Mouse (Mus musculus) adrenal gland, adult (tissue): Measurements from ENCODE around the gene Plpp1.

Source experiments
- DNase-seq, 2 experiments: peaks; one replicate each; pipeline ENCODE4 v3.0.0; 2022 to 2023; ENCODE audit warnings: low spot score in 1 of 2; ENCODE audit not compliant: inconsistent age in 2 of 2

Plpp1 gene

GRCm38 (mm10) chr13:112800597-112801380, at the start of gene Plpp1:
Plpp1 (plus strand) TSS chr13:112800792.
- DNase-seq: peak; percentile 98

- DNase-seq: peak; percentile 73 to 85
Measured at GRCm38 (mm10) chr13:112751454-112752308, 48.9 kb upstream of the Plpp1 start.

GRCm38 (mm10) chr13:112752309-112752975, 48.1 kb upstream of the Plpp1 start:
- no peak for DNase-seq

GRCm38 (mm10) chr13:112753522-112753921, 47.1 kb upstream of the Plpp1 start:
- peak; percentile 84 to 90 for DNase-seq

GRCm38 (mm10) chr13:112754871-112755270, 45.7 kb upstream of the Plpp1 start:
- DNase-seq: peak; percentile 70 to 85

DNA sequence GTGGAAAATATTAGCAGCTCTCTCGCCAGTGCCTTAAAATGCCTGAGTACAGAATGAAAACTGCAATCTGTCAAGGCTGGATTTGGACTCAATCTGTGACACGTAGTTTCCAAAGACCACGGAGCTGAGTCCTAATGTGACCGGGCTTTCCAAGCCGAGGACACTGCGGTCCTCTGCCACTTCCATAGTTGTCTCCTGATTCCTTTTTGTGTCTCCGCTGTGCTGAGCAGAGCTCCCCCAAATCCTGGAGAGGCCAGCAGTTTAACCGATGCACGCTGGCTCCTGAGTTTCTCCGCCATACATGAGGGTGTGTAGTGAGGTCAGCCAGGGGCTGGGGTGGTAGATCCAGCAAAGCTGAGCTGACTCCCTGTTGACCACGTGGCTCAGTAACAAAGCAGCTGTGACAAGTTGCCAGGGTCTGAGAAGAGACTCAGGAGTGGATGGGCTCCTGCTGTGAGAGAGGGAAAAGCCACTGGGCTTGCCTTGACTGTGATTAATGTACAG, 45.0 kb upstream of the Plpp1 start:
- DNase-seq: peak; percentile 61 to 80

GRCm38 (mm10) chr13:112757395-112757794, 43.2 kb upstream of the Plpp1 start:
- DNase-seq: no peak

GRCm38 (mm10) chr13:112758546-112759090, 42.0 kb upstream of the Plpp1 start:
- DNase-seq: peak; percentile 7 to 39

GRCm38 (mm10) chr13:112759364-112759763, 41.2 kb upstream of the Plpp1 start:
- DNase-seq: peak; percentile 27 to 60

DNA sequence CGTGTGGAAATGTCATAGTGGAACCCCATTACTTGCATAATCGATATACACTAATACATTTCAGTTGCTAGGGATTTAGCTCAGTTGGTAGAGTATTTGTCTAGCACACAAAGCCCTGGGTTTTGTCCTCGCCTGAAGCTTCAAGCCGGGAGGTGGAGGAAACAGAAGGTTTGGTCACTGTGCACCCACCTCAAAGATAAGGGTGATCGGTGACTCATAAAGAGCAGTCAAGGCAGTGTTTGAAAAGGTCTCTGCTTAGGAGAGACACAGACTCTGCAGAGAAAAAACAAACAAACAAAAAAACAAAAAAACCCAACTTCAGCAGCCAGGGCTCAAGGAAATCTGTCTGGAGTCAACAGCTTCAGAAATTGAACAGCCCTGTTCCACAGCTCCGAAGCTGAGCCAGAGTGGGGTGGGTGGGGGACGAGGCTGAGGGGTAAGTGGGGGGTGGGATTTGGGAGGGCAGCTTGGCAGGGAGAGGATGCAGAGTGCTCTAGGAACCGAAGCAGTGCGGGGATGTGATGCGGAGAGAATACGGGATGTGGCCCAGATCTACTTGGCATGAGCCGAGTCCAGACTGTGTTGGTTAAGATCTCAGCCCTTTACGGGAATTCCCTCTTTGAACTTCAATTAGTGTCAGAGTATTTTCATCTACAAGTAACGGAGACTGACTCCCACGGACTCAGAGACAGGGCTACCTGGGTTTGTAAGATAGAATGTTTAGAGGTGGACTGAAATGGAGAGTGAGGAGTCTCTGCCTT, 40.6 kb upstream of the Plpp1 start:
- DNase-seq: peak in 1 of 2 experiments; percentile 74

DNA sequence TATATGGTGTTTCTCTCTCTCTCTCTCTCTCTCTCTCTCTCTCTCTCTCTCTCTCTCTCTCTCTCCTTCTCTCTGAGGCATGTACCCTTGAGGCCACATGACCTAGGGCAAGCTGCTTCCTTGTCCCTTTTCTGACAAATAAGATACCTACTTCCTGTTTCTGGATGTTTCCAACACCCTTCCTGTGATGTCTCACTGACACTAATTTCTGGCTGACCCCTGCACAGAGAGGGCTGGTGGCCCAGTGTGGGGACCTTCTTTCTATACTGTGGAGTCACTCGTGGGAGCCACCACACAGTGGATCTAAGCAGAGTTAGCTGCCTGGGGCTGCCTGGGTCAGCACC, 40.1 kb upstream of the Plpp1 start:
- peak in 1 of 2 experiments; percentile 73 for DNase-seq

GRCm38 (mm10) chr13:112761787-112762186, 38.8 kb upstream of the Plpp1 start:
- no peak for DNase-seq

DNA sequence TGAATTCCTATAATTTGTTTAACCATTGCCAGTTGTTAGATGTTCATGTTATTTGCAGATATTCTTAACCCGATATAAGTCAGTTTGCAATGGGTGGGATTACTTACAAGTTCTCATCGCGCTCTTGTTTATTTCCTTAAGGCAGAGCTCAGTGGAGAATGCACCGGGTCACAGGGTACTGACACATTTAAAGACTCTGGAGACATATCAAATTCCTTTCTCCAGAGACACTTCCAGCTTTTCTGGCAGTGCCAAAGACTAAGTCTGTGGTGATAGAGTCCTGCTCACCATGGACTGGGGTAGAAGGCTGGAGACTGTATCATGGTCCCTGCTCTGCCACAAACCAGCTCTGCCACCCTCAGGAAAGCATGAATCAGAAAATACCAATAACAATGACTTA, 38.0 kb upstream of the Plpp1 start:
- DNase-seq: no peak

GRCm38 (mm10) chr13:112763531-112764091, 37.0 kb upstream of the Plpp1 start:
- DNase-seq: peak; percentile 76 to 91

DNA sequence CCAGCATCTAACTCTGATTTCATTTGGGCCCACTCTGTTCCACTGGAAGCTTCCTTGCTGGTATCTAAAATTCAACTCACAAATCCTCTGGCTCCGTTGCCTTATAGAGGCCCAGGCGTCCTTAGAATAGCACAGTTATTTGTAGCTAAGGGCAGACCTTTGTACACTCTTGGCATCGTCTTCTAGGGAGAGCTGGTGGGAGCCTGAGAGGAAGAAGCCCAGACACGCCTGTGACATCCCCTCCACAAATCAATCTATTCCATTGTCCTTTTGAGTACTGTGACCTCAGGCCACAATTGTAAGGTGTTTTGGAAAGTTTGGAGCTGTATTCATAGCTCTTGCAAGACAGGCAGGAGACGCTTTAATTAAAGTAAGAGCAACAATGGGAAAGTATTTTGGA, 36.0 kb upstream of the Plpp1 start:
- DNase-seq: peak; percentile 56 to 78

DNA sequence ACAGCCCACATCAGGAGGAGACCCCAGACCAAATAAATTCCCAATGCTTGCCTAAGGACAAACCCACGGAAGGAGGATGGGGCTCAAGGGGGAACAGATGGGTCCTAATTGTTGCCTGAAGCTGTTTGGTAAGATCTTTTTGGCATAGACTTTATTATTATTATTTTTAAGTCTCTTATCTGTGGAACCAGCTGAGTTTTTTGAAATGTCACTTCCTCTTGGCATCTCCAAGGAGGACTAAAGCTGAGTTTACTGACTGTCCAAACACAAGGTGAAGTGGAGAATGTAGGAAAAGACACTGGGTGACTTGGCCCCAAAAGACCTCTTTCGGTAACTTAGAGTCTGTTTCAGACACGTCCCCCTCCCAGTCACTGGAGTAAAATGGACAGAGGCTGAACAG, 34.9 kb upstream of the Plpp1 start:
- peak in 1 of 2 experiments; percentile 46 for DNase-seq

DNA sequence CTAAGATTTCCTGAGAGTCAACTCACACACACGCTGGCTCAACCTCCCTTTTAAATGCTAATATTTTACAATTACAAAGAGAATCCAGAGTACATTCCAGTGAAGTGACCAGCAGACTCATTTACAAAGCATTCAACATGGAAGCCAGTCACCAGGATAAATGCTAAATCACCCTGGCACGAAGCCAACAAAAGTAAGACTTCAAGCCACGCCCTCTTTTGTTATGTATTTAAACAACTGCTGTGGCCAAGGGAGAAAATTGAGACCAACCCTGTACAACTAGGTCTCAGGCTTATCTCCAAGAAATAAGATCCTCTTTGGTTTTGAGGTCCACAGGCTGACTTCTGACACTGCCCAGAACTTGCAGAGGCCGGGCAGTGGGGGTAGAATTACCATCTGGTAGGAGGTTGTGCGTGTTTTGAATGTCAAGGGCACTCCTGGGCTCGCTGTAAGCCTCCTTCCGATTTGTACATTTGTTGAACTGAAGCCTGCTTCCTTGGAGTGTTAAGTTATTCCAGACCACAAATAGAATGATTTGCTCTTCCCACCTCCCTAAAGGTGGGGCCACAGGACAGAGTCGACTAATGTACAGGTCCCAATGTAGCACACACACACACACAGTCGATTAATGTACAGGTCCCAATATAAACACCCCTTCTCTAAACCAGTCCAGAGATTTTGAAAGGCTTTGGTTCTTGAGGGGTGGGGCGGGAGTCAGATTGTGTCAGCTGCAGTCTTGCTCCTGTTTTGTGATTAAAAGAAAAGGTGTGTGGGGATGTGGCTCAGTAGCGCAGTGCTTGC, 29.9 kb upstream of the Plpp1 start:
- DNase-seq: peak; percentile 89 to 95

- DNase-seq: peak; percentile 78 to 90
Measured at GRCm38 (mm10) chr13:112771447-112772208, 29.0 kb upstream of the Plpp1 start.
